Mouse (Mus musculus) hindbrain, embryonic 13.5 days (tissue): Measurements from ENCODE around the gene Pear1. TPM values are rescaled to one million over a fixed set of nuclear protein-coding genes. Genes with fewer than 3 reads are reported as not detected.
A peak's percentile ranks its signal among the peaks of the same experiment; 100 is the strongest.

ENCODE experiments used
- ATAC-seq: fragments of 200-750 bp; cut with Nextera tagmentation; 2 replicates; pipeline ENCODE4 v1.8.0; 2017; ENCODE audit warnings: moderate TSS enrichment; ENCODE audit not compliant: low FRiP score
- H3K27ac ChIP-seq: fragments of 300-500 bp; sonication (generic); 2 replicates; pipeline ENCODE4 v1.5.1; 2015; ENCODE audit warnings: inconsistent platforms, mild to moderate bottlenecking, moderate library complexity
- H3K27me3 ChIP-seq: fragments of 300-500 bp; sonication (generic); 2 replicates; pipeline ENCODE4 v1.6.1; 2015; ENCODE audit warnings: mild to moderate bottlenecking, inconsistent platforms
- H3K36me3 ChIP-seq: fragments of 300-500 bp; sonication (generic); 2 replicates; pipeline ENCODE4 v1.6.1; 2015; ENCODE audit warnings: mild to moderate bottlenecking, inconsistent platforms
- H3K4me1 ChIP-seq: fragments of 300-500 bp; sonication (generic); replicated peaks from 2 replicates; pipeline ENCODE4 v1.6.1; 2015; ENCODE audit warnings: inconsistent platforms
- H3K4me2 ChIP-seq: fragments of 300-500 bp; sonication (generic); 2 replicates; pipeline ENCODE4 v1.6.1; 2015; ENCODE audit warnings: inconsistent platforms, mild to moderate bottlenecking, moderate library complexity
- H3K4me3 ChIP-seq: fragments of 300-500 bp; sonication (generic); 2 replicates; pipeline ENCODE4 v1.5.1; 2015; ENCODE audit warnings: mild to moderate bottlenecking, inconsistent platforms
- H3K9ac ChIP-seq: fragments of 300-500 bp; sonication (generic); 2 replicates; pipeline ENCODE4 v1.6.1; 2015; ENCODE audit warnings: mild to moderate bottlenecking, inconsistent platforms
- H3K9me3 ChIP-seq: fragments of 300-500 bp; sonication (generic); 2 replicates; pipeline ENCODE4 v1.6.1; 2016; ENCODE audit warnings: inconsistent platforms
- WGBS: fragments of 180-500 bp; shearing (Covaris S2); methylation state at CpG from one replicate; pipeline ENCODE4 v1.1.7; 2015; 5-methylcytosine and 5-hydroxymethylcytosine counted together
- polyA plus RNA-seq: library from polyadenylated mRNA; unstranded; fragments of >200 nt; fragmentation: Nextera tagmentation; extraction: Ambion mirVana; gene quantifications from 2 replicates; pipeline ENCODE4 v1.2.1, GENCODE M21; 2015

The Pear1 gene
- polyA plus RNA-seq, 1 experiment from 2014 or later: 9.8 TPM

- Histone ChIP-seq H3K27me3 (peaks cover 41% of the 10 kb centered on the region), H3K4me2 (no peak overlapping the region), H3K9ac (no peak overlapping the region), H3K4me3 (no peak overlapping the region), H3K27ac (no peak overlapping the region), H3K36me3 (no peaks in the 10 kb centered on the region), H3K4me1 (peaks cover 13% of the 10 kb centered on the region), H3K9me3 (no peaks in the 10 kb centered on the region)
- WGBS: 76% methylated on average over 20 of the region's 20 CpGs
- ATAC-seq: no peak
These were observed 62.4 kb downstream of the Pear1 start for GRCm38 (mm10) chr3:87761408-87762375.

- Histone ChIP-seq H3K4me3 (no peak overlapping the region), H3K27ac (no peak overlapping the region), H3K9me3 (no peaks in the 10 kb centered on the region), H3K4me2 (no peak overlapping the region), H3K4me1 (peaks cover 17% of the 10 kb centered on the region), H3K27me3 (peaks cover 43% of the 10 kb centered on the region), H3K9ac (no peak overlapping the region), H3K36me3 (no peaks in the 10 kb centered on the region)
- WGBS: 36% methylated on average over 5 of the region's 5 CpGs
- ATAC-seq: no peak
These were observed 65.5 kb downstream of the Pear1 start for GRCm38 (mm10) chr3:87758641-87759040.

GRCm38 (mm10) chr3:87756488-87756887, 67.6 kb downstream of the Pear1 start:
- peaks cover 50% of the 10 kb centered on the region for H3K27me3 ChIP-seq
- ATAC-seq: peak; percentile 27; the same call in 1 of the 2 replicates
- H3K4me2 ChIP-seq: peak overlapping the region; percentile 56
- no peaks in the 10 kb centered on the region for H3K36me3 ChIP-seq
- H3K4me3 ChIP-seq: peak overlapping the region; percentile 28; the same call in 1 of the 2 replicates
- peaks cover 10% of the 10 kb centered on the region for H3K4me1 ChIP-seq
- no peaks in the 10 kb centered on the region for H3K9me3 ChIP-seq
- H3K27ac ChIP-seq: no peak overlapping the region
- 48% methylated on average over 20 of the region's 20 CpGs for WGBS
- H3K9ac ChIP-seq: peak overlapping the region; percentile 60

GRCm38 (mm10) chr3:87755964-87756363, 68.1 kb downstream of the Pear1 start:
- H3K9me3 ChIP-seq: no peaks in the 10 kb centered on the region
- peak overlapping the region; percentile 56 for H3K4me2 ChIP-seq
- 3% methylated on average over 24 of the region's 24 CpGs for WGBS
- no peak overlapping the region for H3K27ac ChIP-seq
- peak overlapping the region; percentile 28 for H3K4me3 ChIP-seq
- no peaks in the 10 kb centered on the region for H3K36me3 ChIP-seq
- peaks cover 50% of the 10 kb centered on the region for H3K27me3 ChIP-seq
- peak; percentile 84 for ATAC-seq
- peaks cover 10% of the 10 kb centered on the region for H3K4me1 ChIP-seq
- H3K9ac ChIP-seq: peak overlapping the region; percentile 60

GRCm38 (mm10) chr3:87753829-87754228, 70.3 kb downstream of the Pear1 start:
- no peaks in the 10 kb centered on the region for H3K9me3 ChIP-seq
- H3K4me3 ChIP-seq: no peak overlapping the region
- H3K4me2 ChIP-seq: no peak overlapping the region
- peaks cover 10% of the 10 kb centered on the region for H3K4me1 ChIP-seq
- no peaks in the 10 kb centered on the region for H3K36me3 ChIP-seq
- no peak for ATAC-seq
- H3K27me3 ChIP-seq: peaks cover 51% of the 10 kb centered on the region
- H3K9ac ChIP-seq: no peak overlapping the region
- H3K27ac ChIP-seq: no peak overlapping the region
- 83% methylated on average over 13 of the region's 13 CpGs for WGBS

- no peak for ATAC-seq
- Histone ChIP-seq H3K4me2 (no peak overlapping the region), H3K36me3 (no peaks in the 10 kb centered on the region), H3K9me3 (no peaks in the 10 kb centered on the region), H3K4me3 (no peak overlapping the region), H3K9ac (no peak overlapping the region), H3K27me3 (peaks cover 50% of the 10 kb centered on the region), H3K4me1 (peaks cover 15% of the 10 kb centered on the region), H3K27ac (no peak overlapping the region)
- WGBS: 77% methylated on average over 3 of the region's 3 CpGs
These were observed 71.5 kb downstream of the Pear1 start for GRCm38 (mm10) chr3:87752567-87752966.

- WGBS: 93% methylated on average over 12 of the region's 12 CpGs
- peaks cover 27% of the 10 kb centered on the region for H3K27me3 ChIP-seq
- H3K4me2 ChIP-seq: no peak overlapping the region
- no peaks in the 10 kb centered on the region for H3K36me3 ChIP-seq
- ATAC-seq: no peak
- no peak overlapping the region for H3K4me3 ChIP-seq
- H3K9me3 ChIP-seq: no peaks in the 10 kb centered on the region
- no peak overlapping the region for H3K9ac ChIP-seq
- H3K27ac ChIP-seq: no peak overlapping the region
- H3K4me1 ChIP-seq: peaks cover 12% of the 10 kb centered on the region
These were observed 74.1 kb downstream of the Pear1 start for GRCm38 (mm10) chr3:87749977-87750376.

- WGBS: 23% methylated on average over 5 of the region's 5 CpGs
- H3K9ac ChIP-seq: no peak overlapping the region
- H3K9me3 ChIP-seq: no peaks in the 10 kb centered on the region
- no peak overlapping the region for H3K4me3 ChIP-seq
- no peak for ATAC-seq
- H3K27me3 ChIP-seq: peaks cover 18% of the 10 kb centered on the region
- H3K4me1 ChIP-seq: peaks cover 15% of the 10 kb centered on the region
- no peak overlapping the region for H3K4me2 ChIP-seq
- no peak overlapping the region for H3K27ac ChIP-seq
- H3K36me3 ChIP-seq: no peaks in the 10 kb centered on the region
These were observed 75.1 kb downstream of the Pear1 start for GRCm38 (mm10) chr3:87749036-87749435.

GRCm38 (mm10) chr3:87748431-87748830, 75.7 kb downstream of the Pear1 start, which contains the start of gene Lrrc71:
Gene Lrrc71, minus strand, starts transcription at chr3:87748625.
- ATAC-seq: no peak; the same call in 1 of the 2 replicates
- peaks cover 12% of the 10 kb centered on the region; the same call in 1 of the 2 replicates for H3K27me3 ChIP-seq
- H3K27ac ChIP-seq: no peak within 1 kb of the TSS
- H3K9ac ChIP-seq: no peak within 1 kb of the TSS
- 48% methylated on average over 13 of the region's 13 CpGs for WGBS
- peaks cover 15% of the 10 kb centered on the region for H3K4me1 ChIP-seq
- no peaks in the 10 kb centered on the region for H3K36me3 ChIP-seq
- no peaks in the 10 kb centered on the region for H3K9me3 ChIP-seq
- H3K4me2 ChIP-seq: no peak within 1 kb of the TSS
- no peak within 1 kb of the TSS for H3K4me3 ChIP-seq

- H3K27me3 ChIP-seq: peaks cover 7% of the 10 kb centered on the region; the same call in 1 of the 2 replicates
- H3K4me1 ChIP-seq: peaks cover 15% of the 10 kb centered on the region
- peaks cover 14% of the 10 kb centered on the region; the same call in 1 of the 2 replicates for H3K36me3 ChIP-seq
- H3K27ac ChIP-seq: no peak overlapping the region
- no peak for ATAC-seq
- peak overlapping the region; percentile 53; the same call in 1 of the 2 replicates for H3K9ac ChIP-seq
- WGBS: 37% methylated on average over 18 of the region's 18 CpGs
- H3K4me3 ChIP-seq: no peak overlapping the region
- H3K9me3 ChIP-seq: no peaks in the 10 kb centered on the region
- H3K4me2 ChIP-seq: peak overlapping the region; percentile 43
These were observed 79.0 kb downstream of the Pear1 start for GRCm38 (mm10) chr3:87745036-87745659.

- 86% methylated on average over 4 of the region's 4 CpGs for WGBS
- Histone ChIP-seq H3K9ac (no peak overlapping the region), H3K4me2 (no peak overlapping the region), H3K4me1 (peaks cover 15% of the 10 kb centered on the region), H3K36me3 (peaks cover 21% of the 10 kb centered on the region), H3K9me3 (no peaks in the 10 kb centered on the region), H3K27ac (no peak overlapping the region), H3K27me3 (peaks cover 7% of the 10 kb centered on the region; the same call in 1 of the 2 replicates), H3K4me3 (no peak overlapping the region)
- ATAC-seq: no peak
These were observed 80.2 kb downstream of the Pear1 start for GRCm38 (mm10) chr3:87743927-87744326.

GRCm38 (mm10) chr3:87742735-87743134, 81.4 kb downstream of the Pear1 start:
- peaks cover 32% of the 10 kb centered on the region for H3K36me3 ChIP-seq
- no peak overlapping the region for H3K27ac ChIP-seq
- ATAC-seq: no peak
- H3K4me1 ChIP-seq: peaks cover 10% of the 10 kb centered on the region
- no peaks in the 10 kb centered on the region for H3K9me3 ChIP-seq
- H3K4me2 ChIP-seq: no peak overlapping the region
- H3K4me3 ChIP-seq: no peak overlapping the region
- no peaks in the 10 kb centered on the region for H3K27me3 ChIP-seq
- 86% methylated on average over 16 of the region's 16 CpGs for WGBS
- H3K9ac ChIP-seq: no peak overlapping the region
